Mouse (Mus musculus) heart, adult 18-20 months (tissue): ENCODE results near the gene Chn2. TPM values are rescaled to one million over a fixed set of nuclear protein-coding genes. Genes with fewer than 3 reads are reported as not detected.

ENCODE experiments used
- DNase-seq, 2 experiments: peaks; one replicate each; pipeline ENCODE4 v3.0.0; 2021 to 2022; ENCODE audit warnings: mixed read lengths in 1 of 2
- total RNA-seq, 2 experiments: library from RNA; stranded (reverse); gene quantifications; 2 replicates each; pipeline ENCODE4 v1.2.3; 2021

The Chn2 gene
- total RNA-seq, 2 experiments from 2014 or later = 2.7 to 3.3 TPM

DNA sequence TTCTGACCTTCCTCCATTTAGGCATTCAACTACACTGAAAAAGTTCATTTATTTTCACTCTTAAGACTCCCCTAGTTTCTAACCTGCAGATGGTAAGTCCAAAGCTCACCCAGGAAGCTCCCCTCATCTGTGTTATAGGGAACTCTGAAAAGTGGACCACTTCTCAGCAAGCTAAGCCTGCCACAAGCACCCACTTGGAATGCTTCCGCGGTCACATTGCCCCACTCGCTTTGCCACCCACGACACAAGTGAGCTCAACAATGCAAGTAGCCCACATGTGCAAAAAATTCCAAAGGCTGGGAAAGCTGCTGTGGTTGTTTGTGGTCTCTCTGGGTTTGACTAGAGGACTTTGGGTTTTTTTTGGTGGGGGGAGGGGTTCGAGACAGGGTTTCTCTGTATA lies 301.8 kb downstream of the Chn2 start:
- no peak for DNase-seq

GRCm38 (mm10) chr6:54342223-54342622 lies 302.9 kb downstream of the Chn2 start:
- no peak for DNase-seq

Other genes starting within 250 kb of the Chn2 start
- 1 to 10 TPM; 2.8 to 3.2 TPM for gene Tril, start 218.7 kb upstream of the Chn2 start, total RNA-seq
- gene Cpvl, start 60.9 kb upstream of the Chn2 start, total RNA-seq = not detected